Mouse (Mus musculus): Measurements from ENCODE around the gene Sorcs3. TPM values are rescaled to one million over a fixed set of nuclear protein-coding genes. Genes with fewer than 3 reads are reported as not detected.

The Sorcs3 gene
- polyA plus RNA-seq, 1 experiment, result 0.03 TPM

DNA sequence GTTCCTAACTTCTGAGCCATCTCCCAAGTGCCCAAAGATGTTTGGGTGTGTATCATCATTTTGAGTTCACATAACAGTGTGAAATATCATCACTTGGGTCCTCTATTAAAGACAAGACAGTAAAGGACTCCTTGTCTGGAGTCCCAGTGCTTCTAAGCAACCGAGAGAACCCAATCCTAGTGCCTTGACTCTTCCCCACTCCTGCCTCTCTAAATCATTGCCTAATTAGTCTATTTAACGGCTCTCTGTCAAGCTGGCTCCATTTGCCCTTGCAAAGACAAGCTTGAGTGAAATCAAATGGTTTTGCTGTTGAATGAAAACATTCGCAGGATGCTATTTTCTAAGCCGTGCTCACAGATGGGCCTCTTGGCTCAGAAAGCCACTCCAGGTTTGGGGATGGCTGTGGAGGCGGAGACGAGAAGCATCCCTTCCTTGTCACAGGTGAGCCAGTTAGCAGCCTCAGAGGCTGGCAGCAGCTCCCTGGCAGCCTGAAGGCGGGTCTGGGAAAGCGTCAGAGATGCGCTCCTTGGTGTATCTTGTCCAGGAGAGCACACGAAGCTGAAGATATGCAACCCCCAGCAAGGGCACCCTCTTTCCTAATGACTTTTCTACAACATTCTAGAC lies 79.9 kb downstream of the Sorcs3 start:
- H3K4me1 ChIP-seq (ENCODE audit: control insufficient read depth, insufficient read depth, insufficient read length, low read length), result no peaks in the 10 kb centered on the region
- TF ChIP-seq CTCF (IDR thresholded peaks at IDR 0.05; ENCODE audit: extremely low read depth, insufficient read length, insufficient replicate concordance, low read depth, low read length) (no peak), POLR2A (IDR thresholded peaks at IDR 0.05; ENCODE audit: low read depth, low read length) (no peak)
- H3K27me3 ChIP-seq (ENCODE audit: control insufficient read depth, insufficient read depth, low read length), result no peaks in the 10 kb centered on the region
- WGBS, result 75% methylated on average over 10 of the region's 10 CpGs
- no peak overlapping the region for H3K27ac ChIP-seq (ENCODE audit: insufficient read depth, low read depth, low read length)
- no peaks in the 10 kb centered on the region for H3K36me3 ChIP-seq (ENCODE audit: control insufficient read depth, insufficient read depth, low read length)
- no peak overlapping the region for H3K4me3 ChIP-seq (ENCODE audit: low read depth, low read length)

GRCm38 (mm10) chr19:48294251-48294650 lies 88.4 kb downstream of the Sorcs3 start:
- H3K4me1 ChIP-seq (ENCODE audit: control insufficient read depth, insufficient read depth, insufficient read length, low read length), result no peaks in the 10 kb centered on the region
- H3K36me3 ChIP-seq (ENCODE audit: control insufficient read depth, insufficient read depth, low read length), result no peaks in the 10 kb centered on the region
- no peaks in the 10 kb centered on the region for H3K27me3 ChIP-seq (ENCODE audit: control insufficient read depth, insufficient read depth, low read length)
- 84% methylated on average over 2 of the region's 2 CpGs for WGBS
- TF ChIP-seq CTCF (IDR thresholded peaks at IDR 0.05; ENCODE audit: extremely low read depth, insufficient read length, insufficient replicate concordance, low read depth, low read length), result no peak
- no peak for TF ChIP-seq POLR2A (IDR thresholded peaks at IDR 0.05; ENCODE audit: low read depth, low read length)
- no peak overlapping the region for H3K4me3 ChIP-seq (ENCODE audit: low read depth, low read length)
- H3K27ac ChIP-seq (ENCODE audit: insufficient read depth, low read depth, low read length), result no peak overlapping the region

GRCm38 (mm10) chr19:48298384-48298783 lies 92.6 kb downstream of the Sorcs3 start:
- Histone ChIP-seq H3K36me3 (ENCODE audit: control insufficient read depth, insufficient read depth, low read length) (no peaks in the 10 kb centered on the region), H3K4me3 (ENCODE audit: low read depth, low read length) (no peak overlapping the region), H3K27ac (ENCODE audit: insufficient read depth, low read depth, low read length) (no peak overlapping the region), H3K4me1 (ENCODE audit: control insufficient read depth, insufficient read depth, insufficient read length, low read length) (no peaks in the 10 kb centered on the region), H3K27me3 (ENCODE audit: control insufficient read depth, insufficient read depth, low read length) (no peaks in the 10 kb centered on the region)
- no peak for TF ChIP-seq POLR2A (IDR thresholded peaks at IDR 0.05; ENCODE audit: low read depth, low read length)
- TF ChIP-seq CTCF (IDR thresholded peaks at IDR 0.05; ENCODE audit: extremely low read depth, insufficient read length, insufficient replicate concordance, low read depth, low read length), result no peak
- 74% methylated on average over 2 of the region's 2 CpGs for WGBS

GRCm38 (mm10) chr19:48300440-48301231 lies 94.8 kb downstream of the Sorcs3 start:
- Histone ChIP-seq H3K4me3 (ENCODE audit: low read depth, low read length) (no peak overlapping the region), H3K27me3 (ENCODE audit: control insufficient read depth, insufficient read depth, low read length) (no peaks in the 10 kb centered on the region), H3K36me3 (ENCODE audit: control insufficient read depth, insufficient read depth, low read length) (no peaks in the 10 kb centered on the region), H3K27ac (ENCODE audit: insufficient read depth, low read depth, low read length) (no peak overlapping the region), H3K4me1 (ENCODE audit: control insufficient read depth, insufficient read depth, insufficient read length, low read length) (no peaks in the 10 kb centered on the region)
- WGBS, result 71% methylated on average over 14 of the region's 14 CpGs
- no peak for TF ChIP-seq CTCF (IDR thresholded peaks at IDR 0.05; ENCODE audit: extremely low read depth, insufficient read length, insufficient replicate concordance, low read depth, low read length)
- no peak for TF ChIP-seq POLR2A (IDR thresholded peaks at IDR 0.05; ENCODE audit: low read depth, low read length)

GRCm38 (mm10) chr19:48301300-48301699 lies 95.5 kb downstream of the Sorcs3 start:
- WGBS, result 67% methylated on average over 3 of the region's 3 CpGs
- TF ChIP-seq CTCF (IDR thresholded peaks at IDR 0.05; ENCODE audit: extremely low read depth, insufficient read length, insufficient replicate concordance, low read depth, low read length), result no peak
- no peak for TF ChIP-seq POLR2A (IDR thresholded peaks at IDR 0.05; ENCODE audit: low read depth, low read length)
- no peaks in the 10 kb centered on the region for H3K27me3 ChIP-seq (ENCODE audit: control insufficient read depth, insufficient read depth, low read length)
- no peak overlapping the region for H3K27ac ChIP-seq (ENCODE audit: insufficient read depth, low read depth, low read length)
- H3K4me3 ChIP-seq (ENCODE audit: low read depth, low read length), result no peak overlapping the region
- no peaks in the 10 kb centered on the region for H3K4me1 ChIP-seq (ENCODE audit: control insufficient read depth, insufficient read depth, insufficient read length, low read length)
- H3K36me3 ChIP-seq (ENCODE audit: control insufficient read depth, insufficient read depth, low read length), result no peaks in the 10 kb centered on the region

- H3K4me1 ChIP-seq (ENCODE audit: control insufficient read depth, insufficient read depth, insufficient read length, low read length), result no peaks in the 10 kb centered on the region
- no peak overlapping the region for H3K4me3 ChIP-seq (ENCODE audit: low read depth, low read length)
- H3K36me3 ChIP-seq (ENCODE audit: control insufficient read depth, insufficient read depth, low read length), result no peaks in the 10 kb centered on the region
- WGBS, result 85% methylated on average over 8 of the region's 8 CpGs
- H3K27ac ChIP-seq (ENCODE audit: insufficient read depth, low read depth, low read length), result no peak overlapping the region
- TF ChIP-seq CTCF (IDR thresholded peaks at IDR 0.05; ENCODE audit: extremely low read depth, insufficient read length, insufficient replicate concordance, low read depth, low read length), result no peak
- TF ChIP-seq POLR2A (IDR thresholded peaks at IDR 0.05; ENCODE audit: low read depth, low read length), result no peak
- H3K27me3 ChIP-seq (ENCODE audit: control insufficient read depth, insufficient read depth, low read length), result no peaks in the 10 kb centered on the region
These were observed 102.5 kb downstream of the Sorcs3 start for GRCm38 (mm10) chr19:48308341-48308740.

GRCm38 (mm10) chr19:48309531-48310337 lies 103.9 kb downstream of the Sorcs3 start:
- 77% methylated on average over 15 of the region's 15 CpGs for WGBS
- H3K27me3 ChIP-seq (ENCODE audit: control insufficient read depth, insufficient read depth, low read length), result no peaks in the 10 kb centered on the region
- no peak for TF ChIP-seq CTCF (IDR thresholded peaks at IDR 0.05; ENCODE audit: extremely low read depth, insufficient read length, insufficient replicate concordance, low read depth, low read length)
- TF ChIP-seq POLR2A (IDR thresholded peaks at IDR 0.05; ENCODE audit: low read depth, low read length), result no peak
- H3K36me3 ChIP-seq (ENCODE audit: control insufficient read depth, insufficient read depth, low read length), result no peaks in the 10 kb centered on the region
- H3K27ac ChIP-seq (ENCODE audit: insufficient read depth, low read depth, low read length), result no peak overlapping the region
- no peak overlapping the region for H3K4me3 ChIP-seq (ENCODE audit: low read depth, low read length)
- no peaks in the 10 kb centered on the region for H3K4me1 ChIP-seq (ENCODE audit: control insufficient read depth, insufficient read depth, insufficient read length, low read length)
